Mouse (Mus musculus) mature B cell (primary cell): ENCODE results near the gene Oxa1l.

Source experiments
- in situ Hi-C: fragments of 300-500 bp; cut with MboI; formaldehyde crosslinking; loops from 2 replicates; pipeline ENCODE4 v1.14.3; 2019

The Oxa1l gene

GRCm38 (mm10) chr14:54409980-54410810 lies 49.6 kb downstream of the Oxa1l start:
- in situ Hi-C loops, result no loop called here

- in situ Hi-C loops, result no loop called here
Measured at GRCm38 (mm10) chr14:54412000-54412576, 51.5 kb downstream of the Oxa1l start.

GRCm38 (mm10) chr14:54412629-54413170 lies 52.1 kb downstream of the Oxa1l start:
- in situ Hi-C loops, result no loop called here

- in situ Hi-C loops, result no loop called here
Measured at GRCm38 (mm10) chr14:54413877-54414700, 53.5 kb downstream of the Oxa1l start.

- in situ Hi-C loops, result no loop called here
Measured at GRCm38 (mm10) chr14:54415241-54416020, 54.8 kb downstream of the Oxa1l start.

GRCm38 (mm10) chr14:54416229-54416775 lies 55.7 kb downstream of the Oxa1l start:
- in situ Hi-C loops, result no loop called here

GRCm38 (mm10) chr14:54416830-54417229 lies 56.2 kb downstream of the Oxa1l start:
- in situ Hi-C loops, result no loop called here

GRCm38 (mm10) chr14:54417623-54418081 lies 57.0 kb downstream of the Oxa1l start, which contains the start of gene Slc7a7:
Gene Slc7a7, minus strand, starts transcription at chr14:54417780.
- in situ Hi-C loops, result no loop called here
